Mouse (Mus musculus) kidney, adult 2 months (tissue): ENCODE data around the gene Crcp. TPM values are rescaled to one million over a fixed set of nuclear protein-coding genes. Genes with fewer than 3 reads are reported as not detected.

ENCODE experiments used
- DNase-seq: peaks from one replicate; pipeline ENCODE4 v3.0.0; 2021
- H3K27ac ChIP-seq: fragments of 200-500 bp; 2 replicates; pipeline ENCODE4 v1.5.1; 2012; ENCODE audit warnings: low read depth, low read length, control low read depth, inconsistent platforms; ENCODE audit not compliant: insufficient read depth
- H3K27me3 ChIP-seq: fragments of 200-500 bp; replicated peaks from 2 replicates; pipeline ENCODE4 v1.6.1; 2012; ENCODE audit warnings: mild to moderate bottlenecking, moderate library complexity, low read length, inconsistent platforms; ENCODE audit not compliant: control insufficient read depth, insufficient read depth
- H3K36me3 ChIP-seq: fragments of 200-500 bp; 2 replicates; pipeline ENCODE4 v1.6.1; 2012; ENCODE audit warnings: mild to moderate bottlenecking, moderate library complexity, low read length, inconsistent platforms; ENCODE audit not compliant: control insufficient read depth, insufficient read depth
- H3K4me1 ChIP-seq: fragments of 200-500 bp; 2 replicates; pipeline ENCODE4 v1.6.1; 2011; ENCODE audit warnings: low read length; ENCODE audit not compliant: control insufficient read depth, insufficient read depth
- H3K4me3 ChIP-seq: fragments of 200-500 bp; 2 replicates; pipeline ENCODE4 v1.5.1; 2011; ENCODE audit warnings: mild to moderate bottlenecking, low read depth, low read length, control low read depth; ENCODE audit not compliant: insufficient read depth
- CTCF ChIP-seq: fragments of 200-500 bp; conservative IDR thresholded peaks from 2 replicates; pipeline ENCODE4 v1.5.1; 2011; ENCODE audit warnings: low read depth, mild to moderate bottlenecking, control low read depth, low read length, moderate library complexity, mixed read lengths; ENCODE audit not compliant: insufficient read depth, insufficient read length
- POLR2A ChIP-seq: fragments of 200-500 bp; IDR thresholded peaks from one replicate; pipeline ENCODE4 v1.6.1; 2011; ENCODE audit warnings: low read depth, low read length, control low read depth
- WGBS: fragments of 180-500 bp; shearing (Covaris S2); methylation state at CpG from one replicate; pipeline ENCODE4 v1.1.7; 2018; 5-methylcytosine and 5-hydroxymethylcytosine counted together
- polyA plus RNA-seq: library from polyadenylated mRNA; depleted of rRNA; stranded (reverse); fragments of >200 nt; gene quantifications from 2 replicates; pipeline ENCODE4 v1.2.3, GENCODE M21; 2012

Gene Crcp
- polyA plus RNA-seq, 1 experiment, result 19.3 TPM

DNA sequence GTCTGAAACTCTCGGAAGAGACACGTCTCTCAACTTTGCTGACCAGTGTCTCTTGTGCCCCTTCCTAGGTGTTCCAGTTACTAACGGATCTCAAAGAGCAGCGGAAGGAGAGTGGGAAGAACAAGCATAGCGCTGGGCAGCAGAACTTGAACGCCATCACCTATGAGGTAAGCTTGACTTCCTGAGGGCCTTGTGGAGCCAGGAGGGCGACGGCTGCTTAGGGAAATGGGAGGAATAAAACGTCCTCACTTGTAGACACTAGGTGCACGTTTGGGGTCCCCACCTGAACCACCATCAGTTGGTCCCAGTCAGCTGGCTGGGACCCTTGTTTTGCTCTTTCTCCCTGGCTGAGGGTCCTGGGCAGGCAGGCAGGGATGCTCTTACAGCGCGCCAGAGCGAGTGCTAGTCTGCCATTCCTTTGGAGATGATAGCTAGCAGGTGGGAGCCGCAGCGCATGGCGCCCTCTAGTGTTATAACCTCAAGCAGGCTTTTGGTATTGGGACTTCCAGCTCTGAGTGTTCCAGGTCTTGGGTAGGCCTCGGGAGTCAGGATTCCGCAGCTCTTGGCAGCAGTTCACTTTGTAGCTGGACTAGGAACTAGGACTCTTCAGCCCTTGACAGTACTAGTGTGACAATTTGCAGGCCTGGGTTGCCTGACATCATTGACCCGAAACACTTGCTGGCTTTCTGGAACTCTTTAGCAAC lies 8.8 kb downstream of the Crcp start:
- Histone ChIP-seq H3K4me1 (no peaks in the 10 kb centered on the region), H3K27ac (no peak overlapping the region), H3K27me3 (no peaks in the 10 kb centered on the region), H3K4me3 (no peak overlapping the region), H3K36me3 (0 out of 2 replicates have a peak, but pooled peaks cover 1% of the 10 kb centered on the region)
- peak; percentile 85 for DNase-seq
- 66% methylated on average over 19 of the region's 19 CpGs for WGBS
- TF ChIP-seq CTCF (peak; percentile 87), POLR2A (no peak)

DNA sequence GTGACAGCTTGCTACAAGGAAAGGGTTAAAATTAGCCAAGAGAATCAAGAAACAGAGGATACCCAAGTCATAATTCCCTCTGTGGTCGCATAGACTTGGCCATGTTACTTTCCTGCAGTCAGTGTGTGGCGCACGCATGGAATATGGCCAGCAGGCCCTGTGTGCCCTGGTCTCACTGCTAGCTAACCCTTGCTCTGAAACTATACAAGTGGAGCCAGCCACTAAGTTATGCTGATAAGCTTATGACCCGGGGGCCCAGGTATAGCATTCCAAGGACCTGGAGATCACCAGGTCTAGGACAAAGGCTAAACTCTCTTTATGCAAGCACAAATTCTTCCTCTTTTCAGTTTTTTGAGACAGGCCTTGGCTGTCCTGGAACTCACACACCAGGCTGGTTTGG lies 11.7 kb downstream of the Crcp start:
- Histone ChIP-seq H3K36me3 (0 out of 2 replicates have a peak, but pooled peaks cover 1% of the 10 kb centered on the region), H3K27ac (no peak overlapping the region), H3K27me3 (no peaks in the 10 kb centered on the region), H3K4me3 (no peak overlapping the region), H3K4me1 (peaks cover 9% of the 10 kb centered on the region)
- TF ChIP-seq POLR2A (no peak), CTCF (no peak)
- WGBS, result 82% methylated on average over 4 of the region's 4 CpGs
- no peak for DNase-seq

DNA sequence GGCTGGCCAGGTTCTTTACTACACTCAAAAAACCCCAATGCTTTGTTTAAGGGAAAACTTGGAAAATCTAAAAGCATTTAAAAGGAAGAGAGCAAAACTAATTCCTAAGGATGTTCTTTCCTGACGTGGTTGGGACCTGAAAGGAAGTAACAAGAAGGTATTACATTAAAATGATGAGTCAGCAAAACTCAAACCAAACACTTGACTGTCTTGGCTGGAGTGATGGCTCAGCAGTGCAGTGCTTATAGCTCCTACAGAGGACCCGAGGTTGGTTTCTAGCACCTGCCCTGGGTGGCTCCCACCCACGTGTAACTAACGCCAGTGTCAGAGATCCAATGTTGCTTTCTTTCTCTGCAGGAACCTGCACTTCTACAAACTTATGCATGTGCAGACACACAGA lies 12.2 kb downstream of the Crcp start:
- no peak for TF ChIP-seq CTCF
- no peak for TF ChIP-seq POLR2A
- Histone ChIP-seq H3K36me3 (0 out of 2 replicates have a peak, but pooled peaks cover 1% of the 10 kb centered on the region), H3K27ac (no peak overlapping the region), H3K4me1 (peaks cover 9% of the 10 kb centered on the region), H3K27me3 (no peaks in the 10 kb centered on the region), H3K4me3 (no peak overlapping the region)
- 69% methylated on average over 4 of the region's 4 CpGs for WGBS
- no peak for DNase-seq

DNA sequence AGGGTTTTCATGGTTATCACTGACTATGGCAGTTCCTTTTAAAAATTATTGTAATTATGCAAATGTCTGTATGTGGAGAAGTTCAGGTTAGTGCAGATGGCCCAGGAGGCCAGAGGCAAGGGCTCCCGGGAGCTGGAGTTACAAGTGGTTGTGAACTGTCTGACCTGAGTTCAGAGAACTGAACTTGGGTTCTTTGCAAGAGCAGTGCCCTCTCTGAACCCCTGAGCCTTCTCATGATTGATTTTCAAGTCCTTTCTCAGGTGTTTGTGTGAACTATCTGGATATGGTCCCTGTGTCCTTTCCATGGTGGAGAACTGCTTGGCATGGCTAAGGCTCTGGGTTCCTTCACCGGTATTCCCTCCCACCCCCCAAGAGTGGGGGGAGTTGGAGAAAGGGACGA lies 14.7 kb downstream of the Crcp start:
- H3K27ac ChIP-seq, result peak overlapping the region; percentile 94
- 48% methylated on average over 3 of the region's 3 CpGs for WGBS
- peak; percentile 59 for DNase-seq
- H3K4me3 ChIP-seq, result no peak overlapping the region
- H3K27me3 ChIP-seq, result no peaks in the 10 kb centered on the region
- peaks cover 9% of the 10 kb centered on the region for H3K4me1 ChIP-seq
- peaks cover 1% of the 10 kb centered on the region; the same call in 1 of the 2 replicates for H3K36me3 ChIP-seq
- no peak for TF ChIP-seq CTCF
- TF ChIP-seq POLR2A, result no peak

DNA sequence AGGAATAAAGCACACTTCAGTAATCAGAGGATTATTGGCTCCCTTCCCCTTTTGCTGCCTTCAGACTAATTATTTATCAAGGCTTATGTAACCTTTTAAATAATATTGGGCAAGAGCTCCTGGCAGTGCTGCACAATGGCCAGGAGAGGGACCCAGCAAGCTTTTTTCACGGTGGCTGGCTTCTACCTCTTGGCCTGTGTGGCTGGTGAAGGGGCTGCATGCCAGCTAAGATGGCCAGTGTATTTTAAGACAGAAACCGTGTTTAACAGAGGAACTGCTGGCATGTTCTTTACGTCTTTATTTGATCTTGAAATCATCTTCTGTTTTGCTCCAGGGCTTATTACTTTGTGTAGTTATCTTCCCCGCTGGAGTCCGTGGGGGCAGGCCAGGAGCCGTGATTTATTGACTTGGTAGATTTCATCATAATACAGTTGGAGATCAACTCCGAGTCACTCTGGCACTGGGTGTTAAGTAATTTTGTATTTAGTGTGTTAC lies 15.2 kb downstream of the Crcp start:
- peaks cover 1% of the 10 kb centered on the region; the same call in 1 of the 2 replicates for H3K36me3 ChIP-seq

DNA sequence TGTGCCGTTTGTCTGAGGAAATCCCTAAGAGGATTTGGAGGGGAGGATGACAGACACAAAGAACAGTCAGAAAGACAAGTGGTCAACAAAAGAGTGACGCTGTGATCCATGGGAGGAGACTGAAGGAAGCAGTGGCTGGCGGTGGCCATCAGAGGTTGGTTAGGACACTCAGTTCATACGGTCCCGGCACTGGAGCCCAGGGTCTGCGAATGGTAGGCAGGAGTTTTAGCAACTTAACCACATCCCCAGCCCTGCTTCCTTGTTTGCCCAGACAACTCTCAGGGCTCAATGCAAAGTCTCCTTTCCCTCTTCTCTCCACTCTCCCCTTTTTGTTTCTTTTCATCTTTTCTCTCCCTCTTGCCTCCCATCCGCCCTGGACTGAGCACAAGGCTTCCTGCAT lies 17.0 kb downstream of the Crcp start:
- TF ChIP-seq POLR2A (no peak), CTCF (no peak)

More for the DNA sequence above, 15.2 kb downstream of the Crcp start:
- H3K27me3 ChIP-seq, result no peaks in the 10 kb centered on the region
- 35% methylated on average over 7 of the region's 7 CpGs for WGBS
- DNase-seq, result peak; percentile 87
- H3K27ac ChIP-seq, result peak overlapping the region; percentile 94
- no peak overlapping the region for H3K4me3 ChIP-seq
- TF ChIP-seq POLR2A (no peak), CTCF (peak; percentile 73)
- peaks cover 9% of the 10 kb centered on the region for H3K4me1 ChIP-seq

DNA sequence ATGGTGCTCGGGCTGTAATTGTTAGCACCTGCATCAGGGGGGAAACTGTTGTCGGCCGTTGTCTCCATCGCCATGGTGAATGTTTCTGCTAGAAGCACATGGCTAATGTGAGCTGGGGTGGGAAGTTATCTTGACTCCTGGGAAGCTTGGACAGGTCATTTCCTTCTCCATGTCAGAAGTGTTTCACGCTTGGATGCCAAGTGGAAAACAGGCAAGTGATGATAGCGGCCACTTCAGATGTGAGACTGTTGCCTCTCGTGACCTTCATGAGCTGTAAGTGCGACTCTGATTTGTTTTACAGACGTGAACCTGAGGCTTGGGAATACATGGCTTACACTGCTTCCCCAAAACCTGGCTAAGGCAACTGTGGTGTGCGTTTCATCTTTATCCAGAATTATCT lies 17.5 kb downstream of the Crcp start:
- H3K4me1 ChIP-seq, result peaks cover 9% of the 10 kb centered on the region
- DNase-seq, result no peak
- H3K36me3 ChIP-seq, result no peaks in the 10 kb centered on the region; the same call in 1 of the 2 replicates
- WGBS, result 79% methylated on average over 10 of the region's 10 CpGs
- no peak overlapping the region for H3K27ac ChIP-seq
- TF ChIP-seq CTCF, result no peak
- no peaks in the 10 kb centered on the region for H3K27me3 ChIP-seq
- no peak overlapping the region for H3K4me3 ChIP-seq

More for the DNA sequence above, 17.0 kb downstream of the Crcp start:
- no peaks in the 10 kb centered on the region for H3K27me3 ChIP-seq
- no peak overlapping the region for H3K4me3 ChIP-seq
- WGBS, result 85% methylated on average over 7 of the region's 7 CpGs
- no peak overlapping the region for H3K27ac ChIP-seq
- H3K36me3 ChIP-seq, result no peaks in the 10 kb centered on the region; the same call in 1 of the 2 replicates
- H3K4me1 ChIP-seq, result peaks cover 9% of the 10 kb centered on the region
- no peak for DNase-seq

DNA sequence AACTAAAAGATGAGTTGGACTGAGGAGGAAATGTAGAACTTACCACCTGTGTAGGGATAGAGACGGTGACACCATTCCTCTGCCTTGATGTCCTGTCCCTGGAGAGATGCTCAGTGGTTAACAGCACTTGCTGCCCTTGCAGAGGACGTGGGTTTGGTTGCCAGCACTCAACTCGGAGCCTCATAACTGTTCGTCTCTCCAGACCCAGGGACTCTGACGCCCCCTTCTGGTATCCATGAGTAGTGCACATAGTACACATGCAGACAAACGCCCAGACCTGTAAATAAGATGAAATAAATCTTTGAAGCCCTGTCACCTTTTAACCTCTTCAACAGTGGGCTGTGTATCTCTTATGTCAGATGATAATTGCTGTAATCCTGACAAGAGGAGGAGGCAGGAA lies 17.9 kb downstream of the Crcp start:
- DNase-seq, result no peak
- Histone ChIP-seq H3K27ac (no peak overlapping the region), H3K36me3 (no peaks in the 10 kb centered on the region; the same call in 1 of the 2 replicates), H3K4me1 (peaks cover 9% of the 10 kb centered on the region), H3K4me3 (no peak overlapping the region), H3K27me3 (no peaks in the 10 kb centered on the region)
- TF ChIP-seq CTCF, result peak; percentile 30; the same call in 1 of the 2 replicates
- TF ChIP-seq POLR2A, result no peak
- 79% methylated on average over 6 of the region's 6 CpGs for WGBS
